Mouse (Mus musculus) kidney, embryonic 15.5 days (tissue): ENCODE data around the gene Diaph2. TPM values are rescaled to one million over a fixed set of nuclear protein-coding genes. Genes with fewer than 3 reads are reported as not detected.

Experiments
- ATAC-seq: fragments of 200-750 bp; cut with Nextera tagmentation; replicated peaks from 2 replicates; pipeline ENCODE4 v1.8.0; 2017; ENCODE audit warnings: moderate TSS enrichment; ENCODE audit not compliant: low FRiP score
- H3K27ac ChIP-seq: fragments of 300-500 bp; sonication (generic); 2 replicates; pipeline ENCODE4 v1.5.1; 2015; ENCODE audit warnings: mild to moderate bottlenecking, inconsistent platforms
- H3K27me3 ChIP-seq: fragments of 300-500 bp; sonication (generic); 2 replicates; pipeline ENCODE4 v1.6.1; 2015; ENCODE audit warnings: inconsistent platforms
- H3K36me3 ChIP-seq: fragments of 300-500 bp; sonication (generic); 2 replicates; pipeline ENCODE4 v1.6.1; 2015; ENCODE audit warnings: inconsistent platforms
- H3K4me1 ChIP-seq: fragments of 300-500 bp; sonication (generic); 2 replicates; pipeline ENCODE4 v1.6.1; 2015; ENCODE audit warnings: inconsistent platforms
- H3K4me2 ChIP-seq: fragments of 300-500 bp; sonication (generic); 2 replicates; pipeline ENCODE4 v1.6.1; 2015; ENCODE audit warnings: moderate library complexity, mild to moderate bottlenecking, inconsistent platforms
- H3K4me3 ChIP-seq: fragments of 300-500 bp; sonication (generic); replicated peaks from 2 replicates; pipeline ENCODE4 v1.5.1; 2015; ENCODE audit warnings: mild to moderate bottlenecking, inconsistent platforms
- H3K9ac ChIP-seq: fragments of 300-500 bp; sonication (generic); 2 replicates; pipeline ENCODE4 v1.6.1; 2015; ENCODE audit warnings: mild to moderate bottlenecking, inconsistent platforms
- H3K9me3 ChIP-seq: fragments of 300-500 bp; sonication (generic); replicated peaks from 2 replicates; pipeline ENCODE4 v1.6.1; 2016; ENCODE audit warnings: inconsistent platforms
- WGBS: fragments of 180-500 bp; shearing (Covaris S2); methylation state at CpG from one replicate; pipeline ENCODE4 v1.1.7; 2015; ENCODE audit warnings: mixed read lengths; 5-methylcytosine and 5-hydroxymethylcytosine counted together
- polyA plus RNA-seq: library from polyadenylated mRNA; unstranded; fragments of >200 nt; fragmentation: Nextera tagmentation; extraction: Ambion mirVana; gene quantifications from 2 replicates; pipeline ENCODE4 v1.2.1, GENCODE M21; 2015

Gene Diaph2
- polyA plus RNA-seq, 1 experiment from 2014 or later, result 5.1 TPM

- no peaks in the 10 kb centered on the region for H3K9me3 ChIP-seq
- no peak overlapping the region for H3K27ac ChIP-seq
- WGBS, result 26% methylated on average over 5 of the region's 5 CpGs
- no peak overlapping the region for H3K4me3 ChIP-seq
- no peaks in the 10 kb centered on the region for H3K4me1 ChIP-seq
- peaks cover 20% of the 10 kb centered on the region for H3K27me3 ChIP-seq
- H3K9ac ChIP-seq, result no peak overlapping the region
- no peaks in the 10 kb centered on the region for H3K36me3 ChIP-seq
- ATAC-seq, result no peak
- no peak overlapping the region for H3K4me2 ChIP-seq
Observed at GRCm38 (mm10) chrX:130505626-130506025, 756.1 kb downstream of the Diaph2 start.
